Mouse (Mus musculus): ENCODE results near the gene Ccdc40. TPM values are rescaled to one million over a fixed set of nuclear protein-coding genes. Genes with fewer than 3 reads are reported as not detected.

The Ccdc40 gene
- polyA plus RNA-seq, 1 experiment from 2014 or later, result 18.6 TPM

DNA sequence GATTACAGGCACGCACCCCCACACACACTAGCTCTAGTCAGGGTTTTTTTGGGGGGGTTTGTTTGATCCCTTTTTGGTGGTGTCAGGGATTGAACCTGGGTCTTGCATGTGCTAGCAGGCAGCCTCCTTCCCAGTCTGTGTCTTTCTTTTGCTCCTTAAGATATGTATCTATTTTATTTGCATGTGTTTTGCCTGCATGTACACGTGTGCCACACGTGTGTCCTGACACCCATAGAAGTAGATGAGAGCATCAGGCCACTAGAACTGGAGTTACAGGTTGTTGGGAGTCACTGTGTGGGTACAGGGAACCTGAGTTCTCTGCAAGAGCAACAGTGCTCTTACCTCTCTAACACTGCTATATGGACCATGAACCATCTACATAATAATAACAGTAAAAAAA is 39.1 kb upstream of the Ccdc40 start:
- no peaks in the 10 kb centered on the region for H3K36me3 ChIP-seq (ENCODE audit: control insufficient read depth, insufficient read depth, low read length)
- ATAC-seq (ENCODE audit: low FRiP score), result no peak
- WGBS, result 84% methylated on average over 3 of the region's 3 CpGs

DNA sequence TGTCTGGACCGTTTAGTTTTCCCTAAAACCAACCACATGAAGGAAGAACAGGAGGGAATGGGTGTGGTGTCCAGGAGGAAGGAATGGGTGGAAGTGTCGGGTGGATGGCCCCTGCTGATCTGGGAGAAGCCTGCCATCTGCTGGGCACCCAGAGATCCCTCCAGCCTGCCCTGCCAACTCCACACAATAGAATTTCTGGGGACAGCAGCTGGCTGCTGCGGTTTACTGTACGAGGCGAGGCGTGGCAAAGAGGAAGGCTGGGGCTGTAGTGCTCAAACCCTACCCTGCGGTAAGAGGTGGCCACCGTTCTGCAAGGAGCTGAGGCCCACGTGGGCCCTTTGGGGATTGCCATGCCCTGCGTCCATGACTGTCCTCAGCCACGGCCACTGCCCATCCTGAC is 37.9 kb upstream of the Ccdc40 start:
- Histone ChIP-seq H3K4me1 (ENCODE audit: control insufficient read depth, insufficient read depth, low read length) (peaks cover 11% of the 10 kb centered on the region), H3K4me2 (no peak overlapping the region), H3K27me3 (ENCODE audit: control insufficient read depth, insufficient read depth, low read length) (no peaks in the 10 kb centered on the region), H3K9me3 (ENCODE audit: control insufficient read depth, low read length) (no peaks in the 10 kb centered on the region), H3K36me3 (ENCODE audit: control insufficient read depth, insufficient read depth, low read length) (no peaks in the 10 kb centered on the region), H3K4me3 (ENCODE audit: low read depth, low read length) (no peak overlapping the region), H3K9ac (ENCODE audit: low read length) (peak overlapping the region; percentile 34; the same call in 1 of the 2 replicates), H3K27ac (ENCODE audit: low read depth, low read length) (no peak overlapping the region; the same call in 1 of the 2 replicates)
- 35% methylated on average over 11 of the region's 11 CpGs for WGBS
- DNase-seq (ENCODE audit: low spot score, missing footprints), result no peak
- ATAC-seq (ENCODE audit: low FRiP score), result peak; percentile 57

More for the DNA sequence above, 39.1 kb upstream of the Ccdc40 start:
- H3K27ac ChIP-seq (ENCODE audit: low read depth, low read length), result no peak overlapping the region
- no peaks in the 10 kb centered on the region for H3K9me3 ChIP-seq (ENCODE audit: control insufficient read depth, low read length)
- H3K4me2 ChIP-seq, result no peak overlapping the region
- no peak for DNase-seq (ENCODE audit: low spot score, missing footprints)
- no peak overlapping the region for H3K4me3 ChIP-seq (ENCODE audit: low read depth, low read length)
- H3K27me3 ChIP-seq (ENCODE audit: control insufficient read depth, insufficient read depth, low read length), result no peaks in the 10 kb centered on the region
- H3K4me1 ChIP-seq (ENCODE audit: control insufficient read depth, insufficient read depth, low read length), result peaks cover 11% of the 10 kb centered on the region
- no peak overlapping the region for H3K9ac ChIP-seq (ENCODE audit: low read length)

DNA sequence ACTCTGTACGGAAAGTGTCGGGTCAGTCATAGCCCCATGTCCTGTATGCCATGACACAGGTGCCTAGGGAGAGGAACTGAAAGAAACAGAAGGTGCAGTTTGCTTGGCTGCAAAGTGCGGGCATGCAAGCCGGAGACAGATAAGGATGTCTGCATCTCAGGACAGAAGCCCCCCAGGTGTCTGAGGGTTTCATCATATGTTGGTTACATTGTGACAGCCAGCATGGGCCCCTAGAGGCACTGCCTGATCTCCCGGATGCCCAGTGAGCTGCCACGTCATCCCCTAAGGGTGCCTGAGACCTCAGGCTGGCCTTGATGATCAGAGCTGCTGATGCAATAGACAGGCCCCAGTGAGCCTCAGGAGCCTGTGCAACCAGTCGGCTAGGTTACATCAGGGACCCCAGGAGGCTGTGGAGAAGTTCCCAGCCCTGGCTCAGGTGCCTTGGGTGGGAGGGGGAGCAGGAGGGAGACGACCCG is 36.7 kb upstream of the Ccdc40 start:
- Histone ChIP-seq H3K27me3 (ENCODE audit: control insufficient read depth, insufficient read depth, low read length) (no peaks in the 10 kb centered on the region), H3K36me3 (ENCODE audit: control insufficient read depth, insufficient read depth, low read length) (no peaks in the 10 kb centered on the region), H3K4me2 (no peak overlapping the region), H3K4me1 (ENCODE audit: control insufficient read depth, insufficient read depth, low read length) (peaks cover 11% of the 10 kb centered on the region), H3K9ac (ENCODE audit: low read length) (no peak overlapping the region), H3K9me3 (ENCODE audit: control insufficient read depth, low read length) (no peaks in the 10 kb centered on the region), H3K27ac (ENCODE audit: low read depth, low read length) (no peak overlapping the region), H3K4me3 (ENCODE audit: low read depth, low read length) (no peak overlapping the region)
- 86% methylated on average over 9 of the region's 9 CpGs for WGBS
- ATAC-seq (ENCODE audit: low FRiP score), result no peak
- DNase-seq (ENCODE audit: low spot score, missing footprints), result no peak

DNA sequence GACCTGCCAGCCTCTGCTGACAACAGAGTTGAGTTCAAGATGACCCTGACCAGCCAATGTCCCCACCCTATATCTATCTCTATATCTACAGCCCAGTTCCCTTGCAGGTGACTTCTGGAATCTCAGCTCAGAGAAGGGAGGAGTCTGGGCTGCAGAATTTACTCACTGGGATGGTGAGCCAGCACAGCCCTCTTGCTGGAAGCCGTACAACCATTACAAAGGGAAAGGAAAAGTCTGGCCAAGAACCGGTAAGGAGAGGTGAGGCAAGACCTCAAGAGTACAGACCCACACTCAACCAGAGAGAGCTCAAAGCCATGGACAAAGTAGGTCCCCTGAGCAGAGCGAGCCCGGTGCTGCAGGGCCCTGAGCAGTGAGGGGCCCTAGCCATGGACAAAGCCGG is 36.2 kb upstream of the Ccdc40 start:
- DNase-seq (ENCODE audit: low spot score, missing footprints), result no peak
- no peak overlapping the region for H3K4me3 ChIP-seq (ENCODE audit: low read depth, low read length)
- no peak for ATAC-seq (ENCODE audit: low FRiP score)
- H3K36me3 ChIP-seq (ENCODE audit: control insufficient read depth, insufficient read depth, low read length), result no peaks in the 10 kb centered on the region
- H3K4me1 ChIP-seq (ENCODE audit: control insufficient read depth, insufficient read depth, low read length), result peaks cover 9% of the 10 kb centered on the region
- no peak overlapping the region for H3K9ac ChIP-seq (ENCODE audit: low read length)
- H3K27me3 ChIP-seq (ENCODE audit: control insufficient read depth, insufficient read depth, low read length), result no peaks in the 10 kb centered on the region
- H3K9me3 ChIP-seq (ENCODE audit: control insufficient read depth, low read length), result no peaks in the 10 kb centered on the region
- no peak overlapping the region for H3K4me2 ChIP-seq
- no peak overlapping the region for H3K27ac ChIP-seq (ENCODE audit: low read depth, low read length)
- 93% methylated on average over 5 of the region's 5 CpGs for WGBS

DNA sequence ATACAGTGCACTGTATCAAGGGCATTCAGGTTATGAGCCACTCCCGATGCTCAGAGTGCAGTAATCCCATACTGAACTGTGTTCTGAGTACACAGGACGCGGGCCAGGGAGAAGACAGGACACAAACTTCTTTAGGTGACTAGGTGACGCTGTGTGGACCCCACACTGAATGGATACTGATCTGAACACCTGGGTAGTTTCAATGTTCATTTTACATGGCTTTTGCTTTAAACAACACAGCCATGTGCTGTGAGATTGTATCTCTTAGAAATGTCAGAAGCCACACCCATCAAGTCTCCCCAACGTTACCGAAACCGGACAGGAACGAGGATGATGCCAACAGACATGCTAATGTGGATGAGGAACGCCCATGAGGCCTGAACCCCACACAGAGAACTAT is 35.8 kb upstream of the Ccdc40 start:
- DNase-seq (ENCODE audit: low spot score, missing footprints) (no peak), ATAC-seq (ENCODE audit: low FRiP score) (no peak)
- no peak overlapping the region for H3K4me2 ChIP-seq
- H3K27ac ChIP-seq (ENCODE audit: low read depth, low read length), result no peak overlapping the region
- no peaks in the 10 kb centered on the region for H3K9me3 ChIP-seq (ENCODE audit: control insufficient read depth, low read length)
- H3K36me3 ChIP-seq (ENCODE audit: control insufficient read depth, insufficient read depth, low read length), result no peaks in the 10 kb centered on the region
- WGBS, result 90% methylated on average over 9 of the region's 9 CpGs
- H3K4me3 ChIP-seq (ENCODE audit: low read depth, low read length), result no peak overlapping the region
- H3K4me1 ChIP-seq (ENCODE audit: control insufficient read depth, insufficient read depth, low read length), result peaks cover 6% of the 10 kb centered on the region
- no peaks in the 10 kb centered on the region for H3K27me3 ChIP-seq (ENCODE audit: control insufficient read depth, insufficient read depth, low read length)
- H3K9ac ChIP-seq (ENCODE audit: low read length), result no peak overlapping the region

DNA sequence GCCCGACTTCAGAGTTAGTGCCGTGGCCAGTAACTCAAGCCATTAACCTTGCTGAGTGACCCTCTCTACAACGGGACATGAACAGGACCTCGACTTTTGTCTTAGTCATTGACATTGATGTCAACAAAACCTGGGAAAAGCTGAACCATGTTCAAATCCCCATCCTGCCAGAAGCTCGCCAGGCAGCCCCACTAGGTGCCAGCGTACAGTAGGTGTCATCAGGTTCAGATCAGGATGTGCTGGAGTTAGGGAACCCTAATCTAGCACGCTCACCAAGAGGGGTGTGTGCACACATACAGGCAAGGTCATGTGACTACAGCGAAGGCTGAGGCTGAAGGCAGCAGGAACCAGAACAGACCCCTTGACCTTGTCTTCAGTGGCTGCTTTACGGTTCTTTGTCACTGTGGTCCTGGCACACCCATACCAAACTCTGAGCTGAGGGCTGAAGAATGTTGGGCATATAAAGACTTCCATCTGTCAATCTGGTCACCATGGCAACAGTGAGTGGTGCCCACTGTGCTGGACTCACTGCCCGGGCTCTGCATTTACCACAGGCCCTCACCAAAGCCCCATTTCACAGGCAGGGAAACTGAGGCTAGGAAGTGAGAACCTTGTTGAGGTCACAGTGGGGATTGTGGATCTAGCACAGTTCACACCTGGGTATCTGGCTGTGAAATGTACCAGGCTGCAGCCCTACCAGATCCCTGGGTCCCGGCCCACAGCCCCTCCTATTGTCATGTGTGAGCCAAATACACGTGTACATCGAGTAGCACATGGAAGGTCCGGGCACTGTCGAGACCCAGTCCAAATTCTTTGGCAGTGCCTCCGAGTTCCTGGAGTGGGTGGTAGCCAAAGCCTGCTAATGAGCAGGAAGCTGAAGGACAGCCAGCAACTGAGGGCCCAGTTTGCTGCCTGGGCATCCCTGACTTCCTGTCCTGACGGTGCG is 30.5 kb upstream of the Ccdc40 start:
- WGBS, result 87% methylated on average over 18 of the region's 18 CpGs
- Histone ChIP-seq H3K4me1 (ENCODE audit: control insufficient read depth, insufficient read depth, low read length) (no peaks in the 10 kb centered on the region), H3K9ac (ENCODE audit: low read length) (no peak overlapping the region), H3K4me3 (ENCODE audit: low read depth, low read length) (no peak overlapping the region), H3K36me3 (ENCODE audit: control insufficient read depth, insufficient read depth, low read length) (no peaks in the 10 kb centered on the region), H3K4me2 (no peak overlapping the region), H3K27me3 (ENCODE audit: control insufficient read depth, insufficient read depth, low read length) (no peaks in the 10 kb centered on the region), H3K27ac (ENCODE audit: low read depth, low read length) (no peak overlapping the region), H3K9me3 (ENCODE audit: control insufficient read depth, low read length) (no peaks in the 10 kb centered on the region)
- DNase-seq (ENCODE audit: low spot score, missing footprints), result no peak
- no peak for ATAC-seq (ENCODE audit: low FRiP score)

DNA sequence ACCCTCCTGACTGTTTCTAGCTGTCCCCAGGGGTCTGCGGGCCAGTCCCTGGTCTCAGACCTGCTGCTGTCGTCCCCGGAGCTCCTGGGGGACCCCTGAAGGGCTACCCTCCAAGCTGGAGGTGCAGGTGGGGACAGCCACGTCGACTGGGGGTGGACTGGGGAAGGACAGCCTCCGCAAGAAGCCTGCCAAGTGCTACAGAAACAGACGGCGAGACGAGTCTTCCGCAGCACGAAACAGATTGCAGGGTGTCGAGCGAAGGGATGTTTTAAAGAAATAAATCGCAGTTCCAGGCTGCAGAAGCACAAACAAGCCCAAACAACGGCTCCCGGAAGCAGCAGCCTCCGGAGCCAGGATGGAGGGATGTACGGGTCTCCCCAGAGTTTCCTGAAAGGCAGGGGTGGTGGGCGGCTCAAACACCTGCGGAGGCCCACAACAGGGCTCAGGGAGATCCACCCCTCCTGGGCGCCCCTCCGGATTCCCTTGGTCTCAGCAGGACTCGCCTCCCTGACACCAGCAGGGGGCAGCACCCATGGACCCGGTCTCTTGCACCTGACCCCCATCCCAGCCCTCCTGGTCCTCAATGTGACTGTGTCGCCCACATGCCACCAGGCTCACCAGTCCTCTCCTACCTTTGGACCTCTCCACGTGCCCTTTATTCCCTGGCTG is 29.7 kb upstream of the Ccdc40 start:
- H3K9ac ChIP-seq (ENCODE audit: low read length), result no peak overlapping the region
- ATAC-seq (ENCODE audit: low FRiP score), result no peak
- no peaks in the 10 kb centered on the region for H3K9me3 ChIP-seq (ENCODE audit: control insufficient read depth, low read length)
- H3K4me3 ChIP-seq (ENCODE audit: low read depth, low read length), result no peak overlapping the region
- WGBS, result 61% methylated on average over 26 of the region's 26 CpGs
- H3K27ac ChIP-seq (ENCODE audit: low read depth, low read length), result no peak overlapping the region
- H3K4me1 ChIP-seq (ENCODE audit: control insufficient read depth, insufficient read depth, low read length), result no peaks in the 10 kb centered on the region
- H3K36me3 ChIP-seq (ENCODE audit: control insufficient read depth, insufficient read depth, low read length), result no peaks in the 10 kb centered on the region
- DNase-seq (ENCODE audit: low spot score, missing footprints), result no peak
- H3K27me3 ChIP-seq (ENCODE audit: control insufficient read depth, insufficient read depth, low read length), result no peaks in the 10 kb centered on the region
- H3K4me2 ChIP-seq, result no peak overlapping the region

DNA sequence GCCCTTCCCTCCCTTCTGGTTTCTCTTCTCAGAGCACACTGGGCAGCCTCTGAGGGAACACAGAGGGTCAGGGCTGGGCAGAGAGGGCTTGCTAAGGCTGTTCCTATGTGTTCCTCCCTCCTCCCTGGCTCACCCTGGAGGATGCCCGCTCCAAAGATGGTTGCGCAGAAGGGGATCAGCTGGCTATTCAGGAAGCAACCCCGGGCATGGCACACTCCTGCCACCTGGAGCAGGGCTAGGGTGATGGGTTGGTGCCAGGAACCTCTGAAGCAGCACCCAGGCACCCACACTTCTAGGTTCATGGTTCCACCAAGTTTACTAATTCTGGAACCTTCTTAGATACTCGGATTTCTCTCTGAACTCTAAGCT is 29.2 kb upstream of the Ccdc40 start:
- Histone ChIP-seq H3K9ac (ENCODE audit: low read length) (no peak overlapping the region), H3K9me3 (ENCODE audit: control insufficient read depth, low read length) (no peaks in the 10 kb centered on the region), H3K4me1 (ENCODE audit: control insufficient read depth, insufficient read depth, low read length) (no peaks in the 10 kb centered on the region), H3K36me3 (ENCODE audit: control insufficient read depth, insufficient read depth, low read length) (no peaks in the 10 kb centered on the region), H3K4me2 (no peak overlapping the region), H3K27ac (ENCODE audit: low read depth, low read length) (no peak overlapping the region), H3K4me3 (ENCODE audit: low read depth, low read length) (no peak overlapping the region), H3K27me3 (ENCODE audit: control insufficient read depth, insufficient read depth, low read length) (no peaks in the 10 kb centered on the region)
- 89% methylated on average over 4 of the region's 4 CpGs for WGBS
- ATAC-seq (ENCODE audit: low FRiP score), result no peak
- DNase-seq (ENCODE audit: low spot score, missing footprints), result no peak

DNA sequence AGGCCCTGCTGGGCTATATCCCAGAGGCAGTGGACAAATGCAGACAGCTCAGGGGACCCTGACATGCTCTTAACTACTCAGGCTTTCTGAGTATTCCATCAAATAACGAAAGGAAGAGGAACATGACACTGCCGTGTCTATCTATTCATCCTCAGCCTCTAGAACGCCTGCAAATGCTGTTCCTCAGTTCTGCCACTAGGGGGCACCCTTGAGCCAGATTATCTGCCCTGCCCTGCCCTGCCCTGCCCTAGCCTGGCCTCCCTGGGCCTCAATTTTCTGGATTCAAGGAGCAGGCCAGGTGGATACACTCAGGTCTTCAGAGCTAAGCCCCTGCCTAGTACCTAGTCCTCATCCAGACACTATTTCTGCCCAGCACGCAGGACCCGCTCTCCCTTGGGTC is 24.9 kb upstream of the Ccdc40 start:
- H3K36me3 ChIP-seq (ENCODE audit: control insufficient read depth, insufficient read depth, low read length), result peaks cover 13% of the 10 kb centered on the region
- no peak overlapping the region for H3K4me2 ChIP-seq
- no peaks in the 10 kb centered on the region for H3K27me3 ChIP-seq (ENCODE audit: control insufficient read depth, insufficient read depth, low read length)
- H3K9ac ChIP-seq (ENCODE audit: low read length), result no peak overlapping the region
- H3K9me3 ChIP-seq (ENCODE audit: control insufficient read depth, low read length), result no peaks in the 10 kb centered on the region
- DNase-seq (ENCODE audit: low spot score, missing footprints), result peak; percentile 88
- no peaks in the 10 kb centered on the region for H3K4me1 ChIP-seq (ENCODE audit: control insufficient read depth, insufficient read depth, low read length)
- no peak overlapping the region for H3K4me3 ChIP-seq (ENCODE audit: low read depth, low read length)
- no peak overlapping the region for H3K27ac ChIP-seq (ENCODE audit: low read depth, low read length)
- peak; percentile 55; the same call in 1 of the 2 replicates for ATAC-seq (ENCODE audit: low FRiP score)
- 46% methylated on average over 5 of the region's 5 CpGs for WGBS

Data from midbrain, embryonic 11.5 days (tissue).